Mouse (Mus musculus) neural tube, embryonic 13.5 days (tissue): ENCODE measurements around the gene Camk1d. TPM values are rescaled to one million over a fixed set of nuclear protein-coding genes. Genes with fewer than 3 reads are reported as not detected.
A peak's percentile ranks its signal among the peaks of the same experiment; 100 is the strongest.

ENCODE experiments used
- ATAC-seq: fragments of 200-750 bp; cut with Nextera tagmentation; 2 replicates; pipeline ENCODE4 v1.8.0; 2017; ENCODE audit warnings: low read depth, mild to moderate bottlenecking, moderate TSS enrichment, moderate library complexity
- H3K27ac ChIP-seq: fragments of 300-500 bp; sonication (generic); replicated peaks from 2 replicates; pipeline ENCODE4 v1.5.1; 2015; ENCODE audit warnings: moderate library complexity, mild to moderate bottlenecking, inconsistent platforms
- H3K27me3 ChIP-seq: fragments of 300-500 bp; sonication (generic); 2 replicates; pipeline ENCODE4 v1.6.1; 2015; ENCODE audit warnings: mild to moderate bottlenecking, inconsistent platforms
- H3K36me3 ChIP-seq: fragments of 300-500 bp; sonication (generic); 2 replicates; pipeline ENCODE4 v1.6.1; 2015; ENCODE audit warnings: mild to moderate bottlenecking, inconsistent platforms
- H3K4me1 ChIP-seq: fragments of 300-500 bp; sonication (generic); replicated peaks from 2 replicates; pipeline ENCODE4 v1.6.1; 2015; ENCODE audit warnings: inconsistent platforms
- H3K4me2 ChIP-seq: fragments of 300-500 bp; sonication (generic); 2 replicates; pipeline ENCODE4 v1.6.1; 2015; ENCODE audit warnings: inconsistent platforms, mild to moderate bottlenecking, moderate library complexity
- H3K4me3 ChIP-seq: fragments of 300-500 bp; sonication (generic); 2 replicates; pipeline ENCODE4 v1.5.1; 2015; ENCODE audit warnings: mild to moderate bottlenecking, inconsistent platforms
- H3K9ac ChIP-seq: fragments of 300-500 bp; sonication (generic); 2 replicates; pipeline ENCODE4 v1.6.1; 2015; ENCODE audit warnings: moderate library complexity, mild to moderate bottlenecking, inconsistent platforms
- H3K9me3 ChIP-seq: fragments of 300-500 bp; sonication (generic); 2 replicates; pipeline ENCODE4 v1.6.1; 2016; ENCODE audit warnings: inconsistent platforms
- WGBS: fragments of 180-500 bp; shearing (Covaris S2); methylation state at CpG from one replicate; pipeline ENCODE4 v1.1.7; 2015; 5-methylcytosine and 5-hydroxymethylcytosine counted together
- polyA plus RNA-seq: library from polyadenylated mRNA; unstranded; fragments of >200 nt; fragmentation: Nextera tagmentation; extraction: Ambion mirVana; gene quantifications from 2 replicates; pipeline ENCODE4 v1.2.1, GENCODE M21; 2015

Gene Camk1d
- polyA plus RNA-seq, 1 experiment from 2014 or later = 4.6 TPM

DNA sequence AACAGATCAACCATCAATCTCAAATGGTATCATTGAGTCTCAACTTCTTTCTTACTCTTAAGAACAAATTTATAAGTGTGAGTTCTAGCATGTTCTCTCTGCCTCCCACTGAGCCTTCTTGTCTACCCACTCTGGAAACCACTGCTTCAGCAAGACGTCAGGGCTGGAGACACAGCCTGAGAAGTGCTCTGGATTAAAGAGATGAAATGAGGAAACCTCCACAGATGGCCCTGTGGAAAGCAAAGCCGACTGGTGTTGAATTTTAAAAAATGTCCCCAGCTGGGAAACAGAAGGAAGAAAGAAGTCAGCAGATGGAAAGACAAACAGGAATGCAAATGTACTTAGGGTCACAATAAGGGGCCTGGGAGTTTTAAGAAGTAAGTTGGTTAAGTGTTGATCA is 180.4 kb downstream of the Camk1d start:
- Histone ChIP-seq H3K4me1 (no peaks in the 10 kb centered on the region), H3K4me2 (no peak overlapping the region), H3K27me3 (no peaks in the 10 kb centered on the region), H3K4me3 (no peak overlapping the region), H3K9ac (no peak overlapping the region), H3K27ac (no peak overlapping the region), H3K36me3 (no peaks in the 10 kb centered on the region), H3K9me3 (no peaks in the 10 kb centered on the region)
- ATAC-seq = no peak
- WGBS = 55% methylated on average over 2 of the region's 2 CpGs

DNA sequence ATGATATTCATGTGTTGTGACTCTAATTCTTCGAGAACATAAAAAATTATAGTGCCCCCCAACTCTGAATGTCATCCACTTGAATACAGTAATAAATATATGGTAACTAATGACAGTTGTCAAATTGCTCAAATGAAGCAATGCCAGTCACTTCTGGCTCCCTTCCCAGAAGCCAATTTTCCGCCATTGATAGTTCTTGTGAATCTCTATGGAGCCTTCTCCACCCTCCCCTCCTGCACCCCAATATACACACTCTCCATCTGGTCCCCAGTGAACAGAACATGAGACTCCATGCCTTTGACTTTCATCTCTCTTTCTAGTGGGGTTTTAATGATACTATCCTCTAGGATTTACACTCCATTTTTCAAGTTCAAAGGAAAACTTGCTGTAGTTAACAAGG is 184.3 kb downstream of the Camk1d start:
- no peak for ATAC-seq
- Histone ChIP-seq H3K27me3 (no peaks in the 10 kb centered on the region), H3K4me1 (no peaks in the 10 kb centered on the region), H3K9me3 (no peaks in the 10 kb centered on the region), H3K36me3 (no peaks in the 10 kb centered on the region), H3K9ac (no peak overlapping the region), H3K4me3 (no peak overlapping the region), H3K4me2 (no peak overlapping the region), H3K27ac (no peak overlapping the region)
- 71% methylated on average over 2 of the region's 2 CpGs for WGBS

DNA sequence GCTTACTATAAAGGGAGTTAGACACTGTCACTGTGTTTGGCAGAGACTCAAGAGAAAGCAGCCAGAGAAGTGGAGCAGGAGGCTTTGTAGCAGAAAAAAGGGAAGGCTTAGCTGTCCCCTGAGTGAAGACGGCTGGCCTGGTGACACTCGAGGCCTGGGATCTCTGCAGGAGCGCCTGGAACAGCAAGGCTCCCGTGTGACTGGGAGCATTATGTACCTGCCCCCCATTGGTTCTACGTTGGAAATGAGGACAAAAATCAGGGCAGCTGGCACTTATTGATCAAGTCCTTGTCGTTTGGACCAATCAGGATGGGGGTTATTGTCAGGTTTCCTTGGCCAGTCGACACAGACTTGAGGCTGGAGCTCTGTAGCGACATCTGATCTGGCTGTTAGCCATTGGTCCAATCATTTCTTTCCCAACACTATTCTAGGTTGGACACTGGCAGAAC is 195.1 kb downstream of the Camk1d start:
- ATAC-seq = no peak

DNA sequence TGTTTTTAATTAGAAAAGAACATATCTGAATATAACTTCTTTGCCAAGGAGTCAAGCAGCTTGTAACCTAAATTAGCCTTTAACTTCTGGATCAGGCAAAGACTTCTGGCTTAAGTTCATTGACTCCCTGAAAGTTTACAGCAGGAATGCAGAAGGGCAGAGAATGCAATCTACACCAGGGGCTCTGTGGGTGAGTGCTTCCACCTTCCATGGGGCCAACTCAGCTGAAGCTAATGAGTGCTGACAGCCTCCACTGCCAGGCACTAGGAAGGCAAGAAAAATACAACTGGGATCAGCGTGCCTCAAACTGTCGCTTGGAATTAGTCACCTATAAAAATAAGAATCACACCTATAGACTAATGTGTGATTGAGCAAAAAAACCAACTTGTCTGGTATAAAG is 199.2 kb downstream of the Camk1d start:
- Histone ChIP-seq H3K36me3 (no peaks in the 10 kb centered on the region), H3K27ac (no peak overlapping the region), H3K27me3 (no peaks in the 10 kb centered on the region), H3K9ac (no peak overlapping the region), H3K9me3 (no peaks in the 10 kb centered on the region), H3K4me1 (no peaks in the 10 kb centered on the region), H3K4me3 (no peak overlapping the region), H3K4me2 (no peak overlapping the region)
- ATAC-seq = no peak
- WGBS = 95% methylated on average over 2 of the region's 2 CpGs

More for the DNA sequence above, 195.1 kb downstream of the Camk1d start:
- no peaks in the 10 kb centered on the region for H3K27me3 ChIP-seq
- no peaks in the 10 kb centered on the region for H3K9me3 ChIP-seq
- no peak overlapping the region for H3K27ac ChIP-seq
- H3K4me2 ChIP-seq = no peak overlapping the region
- no peak overlapping the region for H3K9ac ChIP-seq
- 61% methylated on average over 8 of the region's 8 CpGs for WGBS
- H3K4me1 ChIP-seq = no peaks in the 10 kb centered on the region
- no peak overlapping the region for H3K4me3 ChIP-seq
- no peaks in the 10 kb centered on the region for H3K36me3 ChIP-seq

DNA sequence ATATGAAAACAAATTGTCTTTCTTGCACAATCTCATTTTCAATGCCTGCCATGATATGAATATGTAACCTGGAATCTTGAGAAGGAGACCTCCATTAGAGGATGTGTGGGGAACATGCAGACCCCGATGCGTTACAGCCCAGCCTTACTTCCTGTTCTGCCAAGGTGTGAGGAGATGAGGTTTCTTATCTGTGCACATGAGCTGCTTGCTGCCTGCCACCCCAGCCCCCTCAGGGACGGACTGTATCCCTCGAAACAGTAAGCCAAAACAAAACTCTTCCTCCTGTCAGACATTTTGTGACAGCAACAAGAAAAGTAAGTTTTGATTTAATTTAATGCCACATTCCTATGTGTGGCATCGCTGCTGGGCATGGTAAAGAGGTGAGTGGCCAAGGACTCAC is 200.2 kb downstream of the Camk1d start:
- no peak overlapping the region for H3K4me3 ChIP-seq
- 91% methylated on average over 5 of the region's 5 CpGs for WGBS

DNA sequence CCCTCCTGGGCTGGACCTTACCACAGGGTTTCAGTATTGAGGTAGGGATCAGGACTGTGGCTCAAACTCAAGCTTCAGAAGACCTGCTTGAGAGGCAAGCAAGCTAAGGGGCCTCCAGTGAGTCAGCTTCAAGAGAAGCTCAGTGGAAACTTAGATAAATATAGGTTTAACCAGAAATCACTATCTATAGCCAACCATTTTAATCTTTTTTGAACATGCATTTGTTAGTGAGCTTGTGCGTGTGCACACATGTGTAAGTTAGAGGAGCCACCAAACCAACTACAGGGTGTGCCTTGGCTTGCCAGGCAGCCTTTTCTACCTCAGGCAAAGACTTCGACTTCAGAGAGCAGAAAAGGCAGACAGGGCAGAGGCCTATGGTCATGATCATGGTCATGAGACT is 200.7 kb downstream of the Camk1d start:
- Histone ChIP-seq H3K27me3 (no peaks in the 10 kb centered on the region), H3K4me3 (no peak overlapping the region), H3K4me2 (no peak overlapping the region), H3K9ac (no peak overlapping the region), H3K36me3 (no peaks in the 10 kb centered on the region), H3K9me3 (no peaks in the 10 kb centered on the region), H3K27ac (no peak overlapping the region), H3K4me1 (no peaks in the 10 kb centered on the region)
- no peak for ATAC-seq
- 91% methylated on average over 2 of the region's 2 CpGs for WGBS

More for the DNA sequence above, 200.2 kb downstream of the Camk1d start:
- Histone ChIP-seq H3K9ac (no peak overlapping the region), H3K4me1 (no peaks in the 10 kb centered on the region), H3K4me2 (no peak overlapping the region), H3K27me3 (no peaks in the 10 kb centered on the region), H3K27ac (no peak overlapping the region), H3K9me3 (no peaks in the 10 kb centered on the region), H3K36me3 (no peaks in the 10 kb centered on the region)
- no peak for ATAC-seq

DNA sequence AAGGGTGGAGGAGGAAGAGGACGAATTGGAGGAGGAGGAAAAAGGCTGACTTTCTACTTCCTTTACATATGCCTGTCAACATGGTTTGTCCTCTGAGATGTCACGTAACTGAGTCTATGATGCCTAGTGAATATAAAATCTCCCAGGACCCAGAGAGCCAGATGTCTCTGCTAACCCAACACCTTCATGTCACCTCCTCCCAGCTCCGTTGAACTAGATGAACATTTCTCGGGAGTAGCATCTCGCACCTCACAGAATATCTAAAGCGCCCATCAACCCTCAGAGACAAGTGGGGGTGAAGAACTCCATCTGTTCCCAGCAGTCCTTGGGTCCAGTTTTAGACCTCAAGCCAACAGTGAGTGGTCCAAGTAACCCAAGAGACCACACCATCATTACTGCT is 204.3 kb downstream of the Camk1d start:
- no peaks in the 10 kb centered on the region for H3K27me3 ChIP-seq
- H3K36me3 ChIP-seq = no peaks in the 10 kb centered on the region
- no peak overlapping the region for H3K4me2 ChIP-seq
- no peak for ATAC-seq
- H3K4me3 ChIP-seq = no peak overlapping the region
- no peak overlapping the region for H3K27ac ChIP-seq
- H3K4me1 ChIP-seq = no peaks in the 10 kb centered on the region
- peaks cover 11% of the 10 kb centered on the region; the same call in 1 of the 2 replicates for H3K9me3 ChIP-seq
- 86% methylated on average over 6 of the region's 6 CpGs for whole genome bisulfite sequencing
- H3K9ac ChIP-seq = no peak overlapping the region

DNA sequence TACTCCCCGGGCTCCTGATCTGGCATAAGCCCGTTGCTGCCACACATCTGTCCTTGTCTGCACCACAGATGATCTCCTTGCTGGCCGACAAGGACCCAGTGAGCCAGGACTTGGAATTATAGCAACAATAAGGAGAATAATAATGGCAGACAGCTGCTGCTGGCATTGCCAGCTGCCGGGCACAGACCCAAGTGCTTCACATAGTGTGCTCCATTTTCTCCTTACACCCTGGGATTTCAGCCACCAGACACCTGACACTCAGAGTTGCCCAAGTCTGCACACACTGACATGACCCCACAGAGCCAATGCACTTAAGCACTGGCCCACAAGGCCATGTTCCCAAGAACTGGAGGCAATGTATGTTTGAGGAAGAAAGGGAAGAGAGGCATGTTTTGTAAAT is 214.7 kb downstream of the Camk1d start:
- WGBS = 71% methylated on average over 4 of the region's 4 CpGs
- H3K9ac ChIP-seq = no peak overlapping the region
- H3K36me3 ChIP-seq = no peaks in the 10 kb centered on the region
- H3K9me3 ChIP-seq = no peaks in the 10 kb centered on the region
- H3K4me3 ChIP-seq = no peak overlapping the region
- H3K27ac ChIP-seq = no peak overlapping the region
- ATAC-seq = no peak
- H3K4me1 ChIP-seq = no peaks in the 10 kb centered on the region
- no peaks in the 10 kb centered on the region for H3K27me3 ChIP-seq
- H3K4me2 ChIP-seq = no peak overlapping the region

DNA sequence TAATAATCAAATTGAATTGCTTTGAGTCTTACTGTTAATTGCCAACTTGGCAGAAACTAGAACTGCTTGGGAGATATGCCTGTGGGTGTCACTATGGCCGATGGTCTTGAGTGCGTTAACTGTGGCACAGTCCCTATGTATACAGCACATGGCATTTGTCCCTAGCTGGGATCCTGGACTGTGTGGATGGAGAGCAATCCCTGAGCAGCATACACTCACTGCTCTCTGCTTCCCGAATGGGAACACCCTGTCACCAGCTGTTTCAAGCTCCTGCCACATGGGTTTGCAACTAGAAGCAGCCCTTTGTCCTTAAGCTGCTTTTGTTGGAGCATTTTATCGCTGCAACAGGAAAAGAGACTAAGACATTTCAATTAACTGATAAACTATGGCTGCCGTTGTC is 224.4 kb downstream of the Camk1d start:
- H3K9me3 ChIP-seq = no peaks in the 10 kb centered on the region
- H3K27ac ChIP-seq = peak overlapping the region; percentile 28; the same call in 1 of the 2 replicates
- peak; percentile 67; the same call in 1 of the 2 replicates for ATAC-seq
- no peaks in the 10 kb centered on the region for H3K4me1 ChIP-seq
- H3K4me3 ChIP-seq = no peak overlapping the region
- no peaks in the 10 kb centered on the region for H3K27me3 ChIP-seq
- H3K4me2 ChIP-seq = no peak overlapping the region
- H3K36me3 ChIP-seq = no peaks in the 10 kb centered on the region
- 66% methylated on average over 5 of the region's 5 CpGs for WGBS
- H3K9ac ChIP-seq = no peak overlapping the region

DNA sequence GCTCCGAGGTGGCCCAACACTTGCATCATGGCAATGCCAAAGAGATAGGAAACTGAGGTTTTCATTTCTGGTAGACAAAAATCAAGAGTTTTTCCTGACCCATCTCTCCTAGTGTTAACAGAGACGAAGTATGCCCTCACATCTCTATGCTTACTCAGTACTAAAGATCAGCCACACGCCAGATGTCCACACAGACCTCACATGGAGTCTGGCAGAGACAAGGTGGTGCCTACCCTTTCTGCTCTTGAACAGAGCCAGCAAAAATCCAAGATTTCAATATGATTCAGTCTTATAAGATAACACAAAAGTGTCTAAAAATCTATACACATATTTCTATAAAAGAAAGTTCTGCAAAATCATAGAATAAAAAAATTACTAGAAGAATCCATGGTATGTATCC is 227.0 kb downstream of the Camk1d start:
- H3K27me3 ChIP-seq = no peaks in the 10 kb centered on the region
- H3K4me2 ChIP-seq = no peak overlapping the region
- no peak overlapping the region for H3K9ac ChIP-seq
- peaks cover 6% of the 10 kb centered on the region; the same call in 1 of the 2 replicates for H3K4me1 ChIP-seq
- no peaks in the 10 kb centered on the region for H3K9me3 ChIP-seq
- 90% methylated on average over 3 of the region's 3 CpGs for WGBS
- no peaks in the 10 kb centered on the region for H3K36me3 ChIP-seq
- no peak overlapping the region for H3K27ac ChIP-seq
- H3K4me3 ChIP-seq = no peak overlapping the region
- ATAC-seq = no peak

DNA sequence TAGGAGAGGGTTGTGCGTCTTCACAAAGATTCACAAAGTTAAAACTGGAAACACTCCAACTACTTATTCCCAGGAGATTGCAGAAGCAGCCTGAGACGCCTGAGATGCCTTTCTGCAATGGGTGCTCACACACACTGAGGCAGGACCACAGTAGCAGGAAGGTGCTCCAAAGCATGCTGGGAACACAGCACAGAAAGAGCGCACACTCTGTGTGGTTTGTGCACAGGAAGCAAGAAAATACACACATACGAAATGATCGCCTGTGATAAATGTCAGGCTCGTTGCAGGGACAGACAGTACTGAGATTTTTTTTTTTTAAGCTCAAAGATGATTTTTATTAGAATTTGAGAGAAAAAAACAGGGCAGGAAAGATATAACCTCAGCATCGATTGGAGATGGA is 227.7 kb downstream of the Camk1d start:
- no peak overlapping the region for H3K4me3 ChIP-seq
- no peak overlapping the region for H3K27ac ChIP-seq
- H3K9ac ChIP-seq = no peak overlapping the region
- H3K4me1 ChIP-seq = peaks cover 6% of the 10 kb centered on the region; the same call in 1 of the 2 replicates
- WGBS = 94% methylated on average over 7 of the region's 7 CpGs
- H3K27me3 ChIP-seq = no peaks in the 10 kb centered on the region
- H3K4me2 ChIP-seq = no peak overlapping the region
- no peak for ATAC-seq
- no peaks in the 10 kb centered on the region for H3K36me3 ChIP-seq
- H3K9me3 ChIP-seq = no peaks in the 10 kb centered on the region

DNA sequence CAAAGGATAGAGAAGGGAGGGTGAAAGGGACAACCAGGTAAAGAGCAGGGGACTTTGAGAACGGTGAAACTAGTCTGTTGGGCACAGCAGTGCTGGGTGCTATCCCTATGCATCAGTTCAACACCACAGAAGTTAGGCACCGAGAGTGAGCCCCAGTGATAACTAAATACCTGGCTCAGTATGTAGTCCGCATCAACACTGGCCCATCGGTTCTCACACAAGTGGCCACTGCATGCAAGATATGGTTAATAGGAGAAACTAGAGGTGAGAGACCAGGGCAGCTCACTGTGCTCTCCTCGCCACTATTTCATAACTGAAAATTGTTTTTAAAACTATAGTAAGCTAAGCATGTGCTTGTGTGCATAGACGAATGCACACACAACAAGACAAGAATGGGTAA is 228.5 kb downstream of the Camk1d start:
- Histone ChIP-seq H3K9ac (no peak overlapping the region), H3K4me1 (peaks cover 6% of the 10 kb centered on the region; the same call in 1 of the 2 replicates), H3K4me2 (no peak overlapping the region), H3K9me3 (no peaks in the 10 kb centered on the region), H3K27ac (no peak overlapping the region), H3K27me3 (no peaks in the 10 kb centered on the region), H3K36me3 (no peaks in the 10 kb centered on the region), H3K4me3 (no peak overlapping the region)
- ATAC-seq = no peak
- 96% methylated on average over 6 of the region's 6 CpGs for WGBS

DNA sequence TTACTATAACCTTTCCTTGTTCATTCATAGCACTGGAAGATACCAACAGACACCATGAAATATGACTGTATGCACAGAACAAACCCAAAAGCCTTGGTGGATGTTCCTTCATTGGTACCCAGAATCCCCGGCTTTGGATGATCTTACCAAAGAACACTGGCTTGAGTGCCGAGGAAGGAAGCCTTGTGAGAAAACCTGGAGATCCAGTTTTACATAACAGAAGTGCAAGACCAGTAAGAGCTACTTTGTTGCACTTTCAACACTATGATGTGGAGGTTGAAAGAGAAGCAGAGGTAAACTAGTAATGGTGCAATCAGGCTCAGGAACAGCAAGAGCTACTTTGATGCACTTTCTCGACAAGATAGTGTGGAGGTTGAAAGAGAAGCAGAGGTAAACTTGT is 234.4 kb downstream of the Camk1d start:
- no peak for ATAC-seq
- Histone ChIP-seq H3K27ac (no peak overlapping the region), H3K4me1 (peaks cover 6% of the 10 kb centered on the region; the same call in 1 of the 2 replicates), H3K27me3 (no peaks in the 10 kb centered on the region), H3K9me3 (no peaks in the 10 kb centered on the region), H3K4me2 (no peak overlapping the region), H3K9ac (no peak overlapping the region), H3K4me3 (no peak overlapping the region), H3K36me3 (no peaks in the 10 kb centered on the region)
- 84% methylated on average over 3 of the region's 3 CpGs for WGBS
